Mouse (Mus musculus) adrenal gland, postnatal 25 days (tissue): ENCODE measurements around the gene Hspa4. TPM values are rescaled to one million over a fixed set of nuclear protein-coding genes. Genes with fewer than 3 reads are reported as not detected.
"Not testable (repeated sequence)": the region's sequence is repeated elsewhere in the genome, so short reads cannot be mapped to it uniquely, and the experiment has no call there.

Experiments used
- DNase-seq: peaks from one replicate; pipeline ENCODE4 v3.0.0; 2021; ENCODE audit warnings: mixed read lengths
- total RNA-seq: library from RNA; stranded (reverse); gene quantifications from 2 replicates; pipeline ENCODE4 v1.2.3, GENCODE M21; 2021

The Hspa4 gene
- total RNA-seq, 1 experiment from 2014 or later, result 185 TPM

DNA sequence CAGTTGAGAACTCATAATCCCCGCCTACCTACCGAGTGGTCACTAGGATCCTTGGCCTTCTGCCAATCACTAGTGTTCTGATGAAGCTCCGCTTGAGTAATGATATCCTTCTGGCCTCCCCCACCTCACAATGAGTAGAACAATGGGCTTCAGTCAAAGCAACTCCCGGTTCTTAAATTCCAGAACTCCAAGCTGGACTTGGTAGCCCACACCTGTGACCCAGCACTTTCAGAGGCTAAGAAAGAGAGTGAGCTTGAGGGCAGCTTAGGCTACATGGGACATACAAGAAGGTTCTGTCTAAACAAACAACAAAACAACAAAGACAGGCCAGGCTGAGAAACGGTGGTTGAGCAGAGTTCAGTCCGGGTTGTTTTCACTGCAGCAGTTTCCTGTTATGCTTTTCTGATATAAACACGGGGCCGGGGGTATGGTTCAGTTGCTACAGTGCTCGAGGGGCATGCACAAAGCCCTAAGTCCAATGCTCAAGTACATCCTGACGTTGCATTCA, 7.4 kb upstream of the Hspa4 start:
- DNase-seq, result no peak

GRCm38 (mm10) chr11:53306965-53307364, 6.7 kb upstream of the Hspa4 start:
- DNase-seq, result no peak

GRCm38 (mm10) chr11:53304044-53304840, 4.0 kb upstream of the Hspa4 start:
- DNase-seq, result no peak

DNA sequence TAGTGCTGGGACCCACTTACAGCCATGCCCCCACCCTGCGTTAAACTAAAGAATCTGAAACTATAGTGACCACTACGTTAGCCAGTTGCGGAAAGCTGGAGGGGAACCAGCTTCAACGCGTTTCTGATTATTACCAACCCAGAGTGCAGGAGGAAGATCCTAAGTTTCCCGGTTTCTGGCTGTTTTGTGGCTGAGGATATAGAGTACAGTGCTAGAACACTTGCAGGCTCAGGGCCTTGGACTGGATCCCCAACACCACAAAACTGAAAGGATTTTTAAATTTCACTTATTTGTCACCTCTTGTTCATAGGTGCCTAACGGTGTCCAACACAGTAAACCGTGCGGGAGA, 884 bp upstream of the Hspa4 start:
- no peak for DNase-seq

- DNase-seq, result peak; percentile 78
These were observed 517 bp downstream of the Hspa4 start for GRCm38 (mm10) chr11:53299551-53300329.

- DNase-seq, result no peak
These were observed 2.1 kb downstream of the Hspa4 start for GRCm38 (mm10) chr11:53297947-53298860.

DNA sequence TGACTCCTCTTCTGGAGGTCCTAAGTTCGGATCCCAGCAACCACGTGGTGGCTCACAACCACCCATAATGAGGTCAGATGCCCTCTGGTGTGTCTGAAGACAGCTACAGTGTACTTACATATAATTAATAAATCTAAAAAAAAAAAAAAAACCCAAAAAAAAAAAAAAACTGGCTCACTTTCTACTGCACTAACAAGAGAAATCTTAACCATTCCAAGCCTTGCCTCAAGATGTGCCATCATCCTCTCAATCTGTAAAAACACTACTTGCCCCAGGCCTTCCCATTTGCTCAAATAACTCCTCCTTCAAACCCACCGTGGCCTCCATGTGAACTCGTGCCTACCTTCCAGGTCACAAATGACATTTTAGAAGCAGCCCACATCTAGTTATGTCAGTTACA, 3.4 kb downstream of the Hspa4 start:
- no peak for DNase-seq

DNA sequence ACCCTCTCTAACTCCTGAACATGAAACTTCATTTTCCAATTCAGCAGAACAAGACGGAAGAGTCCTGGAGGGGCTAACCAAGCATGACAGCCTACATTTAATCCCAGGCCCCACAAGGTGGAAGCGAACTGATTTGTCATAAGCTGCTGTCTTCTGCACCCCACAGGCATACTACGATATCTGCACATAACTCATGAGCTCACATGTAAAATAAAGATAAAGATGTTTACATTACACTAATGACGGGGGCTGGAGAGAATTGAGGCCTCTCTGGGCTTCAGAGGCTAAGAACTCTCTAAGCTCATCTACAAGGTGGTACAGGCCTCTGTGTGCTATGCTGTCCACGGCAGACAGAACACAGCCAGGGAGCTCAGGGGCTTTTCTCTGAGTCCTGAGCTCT, 5.8 kb downstream of the Hspa4 start:
- no peak for DNase-seq

DNA sequence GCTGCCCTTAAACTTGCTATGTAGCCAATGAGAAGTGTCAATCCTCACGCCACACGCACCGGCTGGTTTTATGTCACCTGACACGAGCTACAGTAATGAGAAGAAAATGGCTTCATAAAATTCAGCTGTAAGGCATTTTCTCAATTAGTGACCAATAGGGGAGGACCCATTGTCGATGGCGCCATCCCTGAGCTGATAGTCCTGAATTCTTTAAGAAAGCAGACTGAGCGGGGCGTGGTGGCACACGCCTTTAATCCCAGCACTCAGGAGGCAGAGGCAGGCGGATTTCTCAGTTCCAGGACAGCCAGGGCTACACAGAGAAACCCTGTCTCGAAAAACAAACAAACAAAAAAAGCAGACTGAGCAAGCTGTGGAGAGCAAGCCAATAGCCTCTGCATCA, 9.4 kb downstream of the Hspa4 start:
- DNase-seq, result no peak

GRCm38 (mm10) chr11:53290187-53290586, 10.1 kb downstream of the Hspa4 start:
- DNase-seq, result not testable (repeated sequence)

GRCm38 (mm10) chr11:53285885-53286284, 14.4 kb downstream of the Hspa4 start:
- no peak for DNase-seq

DNA sequence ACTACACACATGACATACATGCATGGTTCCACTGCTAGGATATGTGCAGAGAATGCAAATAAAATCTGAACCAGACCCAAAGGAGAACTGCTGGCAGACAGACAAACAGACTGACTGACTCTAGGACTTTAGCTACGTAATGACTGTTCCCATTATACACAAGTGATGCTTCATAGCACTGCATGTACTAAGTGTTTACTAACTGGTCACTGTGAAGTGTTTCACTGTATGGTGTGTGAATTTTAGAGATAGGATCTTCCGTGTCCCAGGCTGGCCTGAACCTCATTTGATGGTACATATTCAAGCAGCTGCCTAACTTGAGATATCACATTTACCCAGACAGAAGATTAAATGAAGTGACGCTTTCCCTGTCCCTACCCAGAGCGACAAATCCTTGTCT, 21.8 kb downstream of the Hspa4 start:
- no peak for DNase-seq

DNA sequence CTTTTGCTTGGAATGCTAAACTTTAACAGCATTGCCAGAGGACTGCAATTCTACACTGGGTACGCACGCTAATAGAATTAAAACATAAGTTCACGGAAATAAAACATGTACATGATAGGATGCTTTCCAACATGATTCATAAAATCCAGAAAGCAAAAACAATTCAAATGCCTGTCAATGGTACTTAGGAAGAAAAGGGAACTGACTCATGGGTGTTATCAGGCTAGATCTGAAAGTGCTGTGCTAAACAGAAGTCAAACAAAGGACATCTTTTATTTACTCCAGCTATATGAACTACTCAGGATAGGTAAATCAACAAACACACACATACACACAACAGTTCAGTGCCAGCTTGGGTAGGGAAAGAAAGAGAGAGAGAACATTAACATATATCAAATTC, 24.9 kb downstream of the Hspa4 start:
- DNase-seq, result no peak

- peak; percentile 15 for DNase-seq
These were observed 26.9 kb downstream of the Hspa4 start for GRCm38 (mm10) chr11:53273313-53273712.

GRCm38 (mm10) chr11:53269596-53269995, 30.7 kb downstream of the Hspa4 start:
- peak; percentile 10 for DNase-seq

DNA sequence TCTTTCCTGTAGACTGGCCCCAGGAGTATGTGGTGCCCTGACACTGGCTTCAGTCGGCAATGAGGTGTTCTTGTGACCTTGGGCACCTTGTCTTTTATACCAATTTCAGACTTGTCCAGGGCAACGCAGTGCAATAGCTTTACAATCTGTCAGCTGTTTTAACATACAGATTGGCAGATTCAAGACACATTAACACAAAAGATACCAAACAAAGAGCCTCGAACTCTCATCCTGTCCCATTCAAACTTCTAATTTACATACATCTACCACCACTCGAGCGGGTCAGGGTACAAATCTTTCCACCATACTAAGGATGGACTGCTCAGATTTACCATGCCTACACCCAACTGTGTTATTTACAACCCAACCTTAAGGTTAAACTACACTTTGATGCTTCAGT, 39.7 kb downstream of the Hspa4 start:
- no peak for DNase-seq

- DNase-seq, result no peak
These were observed 40.2 kb downstream of the Hspa4 start for GRCm38 (mm10) chr11:53260056-53260455.

GRCm38 (mm10) chr11:53259047-53259632, 41.1 kb downstream of the Hspa4 start:
- DNase-seq, result no peak

GRCm38 (mm10) chr11:53256914-53257313, 43.3 kb downstream of the Hspa4 start:
- DNase-seq, result no peak

GRCm38 (mm10) chr11:53254926-53255325, 45.3 kb downstream of the Hspa4 start:
- DNase-seq, result peak; percentile 82

- DNase-seq, result no peak
These were observed 45.8 kb downstream of the Hspa4 start for GRCm38 (mm10) chr11:53254428-53254827.
